Mouse (Mus musculus) layer of hippocampus, postnatal 25 days (tissue): ENCODE data around the gene P2rx7. TPM values are rescaled to one million over a fixed set of nuclear protein-coding genes. Genes with fewer than 3 reads are reported as not detected.

Source experiments
- DNase-seq, 2 experiments: peaks; one replicate each; pipeline ENCODE4 v3.0.0; 2022; ENCODE audit warnings: mixed read lengths in 2 of 2, low spot score in 1 of 2; ENCODE audit errors: extremely low spot score in 1 of 2
- microRNA-seq, 2 experiments: library from miRNA; unstranded; fragments of <30 nt; microRNA quantifications; one replicate each; pipeline ENCODE4 v1.2.0; 2021
- total RNA-seq, 2 experiments: library from RNA; stranded (reverse); gene quantifications; 2 replicates each; pipeline ENCODE4 v1.2.3; 2021

Gene P2rx7
- total RNA-seq, 2 experiments from 2014 or later: 7.0 to 10.8 TPM

- peak; percentile 46 to 74 for DNase-seq
Measured at GRCm38 (mm10) chr5:122726068-122726467, 82.4 kb downstream of the P2rx7 start.

DNA sequence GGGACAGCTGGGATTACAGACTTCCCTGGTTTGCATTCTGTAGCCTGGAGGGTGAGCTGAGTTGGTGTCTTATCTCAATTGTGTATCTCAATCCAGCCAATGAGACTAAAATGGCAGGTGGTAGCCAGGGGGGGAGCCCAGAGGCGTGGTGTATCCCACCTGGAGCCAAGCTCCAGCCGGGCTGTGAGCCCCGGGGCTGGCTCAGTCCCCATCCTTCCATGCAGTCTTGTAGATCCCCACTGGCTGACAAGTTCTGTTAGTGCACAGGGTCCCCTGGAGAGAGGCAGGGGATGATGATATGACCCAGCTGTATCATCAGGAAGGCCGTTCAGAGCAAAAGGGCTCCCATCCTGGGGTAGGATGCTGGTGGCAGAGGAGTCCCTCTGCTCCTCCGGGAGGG, 82.9 kb downstream of the P2rx7 start:
- no peak for DNase-seq

DNA sequence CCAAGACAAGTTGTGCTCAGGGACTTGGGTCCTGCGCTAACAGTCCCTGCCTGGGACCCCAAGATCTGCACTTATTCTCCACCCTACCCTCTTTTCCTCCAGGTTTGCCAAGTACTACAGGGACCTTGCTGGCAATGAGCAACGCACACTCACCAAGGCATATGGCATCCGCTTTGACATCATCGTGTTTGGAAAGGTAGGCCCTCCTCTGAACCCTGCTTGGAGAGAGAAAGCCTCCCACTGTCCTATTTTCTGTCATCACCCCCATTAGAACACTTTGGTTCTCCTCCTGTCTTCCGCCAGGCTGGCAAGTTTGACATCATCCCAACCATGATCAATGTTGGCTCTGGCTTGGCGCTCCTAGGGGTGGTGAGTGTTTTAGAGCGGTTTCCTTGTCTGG, 83.4 kb downstream of the P2rx7 start:
- DNase-seq: no peak

DNA sequence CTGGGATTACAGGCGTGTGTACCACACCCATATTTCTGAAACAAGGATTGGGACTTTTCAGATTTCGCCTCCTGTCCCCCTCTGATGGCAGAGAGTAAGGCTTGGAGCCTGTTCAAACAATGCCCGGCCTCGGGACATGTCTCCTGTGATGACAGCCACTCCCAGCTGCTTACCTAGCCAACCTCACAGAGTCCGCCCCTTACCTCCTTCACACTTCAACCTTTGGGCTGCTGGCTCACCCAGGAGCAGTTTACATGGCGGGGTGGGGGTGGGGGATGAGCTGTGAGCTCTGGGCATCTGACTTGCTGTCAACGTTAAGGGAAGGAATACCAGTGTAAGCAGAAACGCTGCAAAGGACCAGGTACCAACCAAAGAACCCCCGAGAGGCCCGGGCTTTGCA, 87.1 kb downstream of the P2rx7 start:
- no peak for DNase-seq

- DNase-seq: peak; percentile 46 to 73
Measured at GRCm38 (mm10) chr5:122731321-122731720, 87.6 kb downstream of the P2rx7 start.

DNA sequence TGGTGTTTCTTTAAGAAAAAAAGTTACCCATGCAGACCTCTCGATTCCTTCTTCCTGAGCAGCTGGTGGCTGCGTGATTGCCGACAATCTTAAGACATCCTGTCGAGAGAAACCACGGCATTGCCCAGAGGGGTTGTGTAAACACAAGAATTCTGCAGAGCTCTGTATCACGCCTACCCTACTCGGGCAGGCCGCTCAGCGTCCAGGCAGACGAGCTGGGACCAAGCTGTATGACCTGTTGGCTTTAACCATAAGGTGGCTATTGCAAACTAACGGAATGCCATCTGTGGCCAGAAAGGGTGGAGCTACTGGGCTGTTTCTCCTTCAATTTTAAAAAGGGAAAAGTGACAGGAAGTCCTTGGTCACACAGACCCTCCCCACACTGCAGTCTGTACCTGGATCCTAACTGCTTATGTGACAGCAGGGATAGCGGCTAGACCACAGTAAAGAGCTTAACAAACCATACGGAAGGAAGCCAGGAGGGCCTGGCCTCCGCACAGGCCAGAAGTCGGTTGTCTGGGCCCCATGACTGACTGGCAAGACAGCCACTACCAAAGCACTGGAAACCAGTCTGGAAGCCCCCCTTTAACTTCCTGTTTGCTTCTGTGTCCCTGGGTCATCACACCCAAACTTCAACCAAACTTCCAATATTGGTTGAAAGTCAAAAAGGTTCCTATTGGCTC, 88.4 kb downstream of the P2rx7 start:
- no peak for DNase-seq

- no peak for DNase-seq
Measured at GRCm38 (mm10) chr5:122733881-122734280, 90.2 kb downstream of the P2rx7 start.

DNA sequence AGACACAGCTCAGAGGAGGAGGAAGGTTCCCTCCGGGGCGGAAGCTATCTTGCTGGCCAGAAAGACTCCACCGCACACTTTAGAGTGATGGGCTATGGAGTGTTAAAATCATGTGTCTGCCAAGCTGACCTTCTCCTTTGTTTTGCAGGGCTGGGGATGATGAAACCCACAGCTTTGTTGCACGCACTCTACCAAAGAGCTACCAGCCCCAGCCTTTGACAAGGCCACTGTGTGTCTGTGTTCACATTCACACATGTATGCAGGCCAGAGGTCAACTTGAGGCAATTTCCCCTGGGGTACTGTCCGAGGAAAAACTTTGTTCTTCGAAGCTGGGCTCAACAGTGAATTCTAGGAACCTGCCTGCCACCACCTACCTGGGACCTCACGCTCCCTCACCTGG, 92.1 kb downstream of the P2rx7 start:
- no peak for DNase-seq

- no peak for DNase-seq
Measured at GRCm38 (mm10) chr5:122736761-122737160, 93.0 kb downstream of the P2rx7 start.

Small RNA genes lying within 50 kb of the gene (microRNA-seq; reads per million reads assigned to microRNA genes)
- 1.6 to 1.7 reads per million in 2 experiments for gene Mir8115

Other genes with a start within 250 kb of the P2rx7 start
- gene Anapc7, start 222.2 kb upstream of the P2rx7 start, total RNA-seq: 10 to 100 TPM; 27.6 to 28.1 TPM
- gene Atp2a2, start 141.7 kb upstream of the P2rx7 start, total RNA-seq: 100 to 1,000 TPM; 629 to 650 TPM
- 10 to 100 TPM; 34.5 to 37.4 TPM for gene Ift81, start 29.4 kb upstream of the P2rx7 start, total RNA-seq
- gene P2rx4, start 63.6 kb downstream of the P2rx7 start, total RNA-seq: 10 to 100 TPM; 11.4 to 15.0 TPM
- gene Camkk2, start 135.5 kb downstream of the P2rx7 start, total RNA-seq: 100 to 1,000 TPM; 110 to 127 TPM
- gene Anapc5, start 177.4 kb downstream of the P2rx7 start, total RNA-seq: 100 to 1,000 TPM; 198 to 200 TPM
- 10 to 100 TPM; 58.0 TPM for gene Rnf34, start 206.1 kb downstream of the P2rx7 start, total RNA-seq